Comparison of ENCODE assay signal across 8 mouse cellular contexts in the genomic region with DNA sequence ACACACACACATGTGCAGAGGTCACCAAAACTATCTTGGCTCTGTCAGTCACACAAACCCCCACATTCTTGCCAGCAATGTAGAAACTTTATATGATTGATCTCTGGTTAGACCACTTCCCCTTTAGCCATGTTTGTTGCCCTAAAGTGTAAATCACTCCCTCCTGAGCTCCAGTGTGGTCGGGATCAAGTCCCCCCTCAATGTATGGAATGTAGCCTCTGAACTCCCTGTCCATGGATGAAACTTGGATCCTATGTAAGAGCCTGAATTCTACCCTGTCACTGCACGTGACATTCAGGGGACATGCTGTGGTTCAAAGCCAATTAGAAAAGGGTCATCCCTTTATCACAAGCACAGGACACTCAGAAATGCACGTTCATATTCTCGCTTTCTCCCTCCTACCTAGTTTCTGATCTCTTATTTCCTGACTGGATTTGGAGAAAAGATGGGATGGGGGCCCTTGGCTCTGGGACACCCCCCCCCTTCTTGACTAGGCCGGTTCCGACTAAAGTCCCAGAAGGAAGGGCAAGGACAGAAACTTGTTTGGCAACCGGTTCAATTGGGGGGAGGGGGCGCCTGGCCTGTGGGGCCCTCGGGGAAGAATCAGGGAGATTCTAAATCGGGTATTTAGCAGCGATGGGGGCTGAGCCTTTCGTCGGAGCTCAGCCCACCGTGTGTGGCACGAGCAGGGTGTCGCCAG. TPM values are rescaled to one million over a fixed set of nuclear protein-coding genes. Genes with fewer than 3 reads are reported as not detected.
A peak's percentile ranks its signal among the peaks of the same experiment; 100 is the strongest.
DNase-seq lines count a peak whose midpoint lies in the region; ATAC-seq and TF ChIP-seq lines count a peak whose summit lies in the region.

No protein-coding gene starts in this region.

- H3K4me3 ChIP-seq in heart, embryonic 16.5 days (ENCODE audit: low read length): peak overlapping the region; percentile 49
- peak overlapping the region; percentile 78 for H3K4me3 ChIP-seq in bone marrow, adult 2 months (replicated peaks; ENCODE audit: control insufficient read depth, low read depth, low read length)
- H3K4me3 ChIP-seq in hindbrain, embryonic 16.5 days (ENCODE audit: low read length): peak overlapping the region; percentile 51
- peak overlapping the region; percentile 49 for H3K4me3 ChIP-seq in midbrain, embryonic 13.5 days (replicated peaks)

- H3K4me1 ChIP-seq in heart, embryonic 16.5 days (ENCODE audit: control insufficient read depth, insufficient read depth, low read length): peaks cover 16% of the 10 kb centered on the region
- H3K4me1 ChIP-seq in bone marrow, adult 2 months (ENCODE audit: control insufficient read depth, insufficient read depth, low read length): peaks cover 1% of the 10 kb centered on the region
- peaks cover 13% of the 10 kb centered on the region for H3K4me1 ChIP-seq in hindbrain, embryonic 16.5 days (ENCODE audit: control insufficient read depth, insufficient read depth, low read depth, low read length)
- H3K4me1 ChIP-seq in midbrain, embryonic 13.5 days (replicated peaks): peaks cover 18% of the 10 kb centered on the region

- H3K27me3 ChIP-seq in heart, embryonic 16.5 days (ENCODE audit: control insufficient read depth, insufficient read depth, low read length): peaks cover 17% of the 10 kb centered on the region
- peaks cover 2% of the 10 kb centered on the region; the same call in 1 of the 2 replicates for H3K27me3 ChIP-seq in hindbrain, embryonic 16.5 days (replicated peaks; ENCODE audit: control insufficient read depth, insufficient read depth, low read length)
- H3K27me3 ChIP-seq in midbrain, embryonic 13.5 days: peaks cover 39% of the 10 kb centered on the region

- DNase-seq in heart, adult 9 months (ENCODE audit: low spot score in 2 of 2): no peak
- DNase-seq in left cerebral cortex, adult 11 months (ENCODE audit: low spot score): no peak
- no peak for DNase-seq in right cerebral cortex, postnatal 14 days
- no peak for DNase-seq in kidney, adult 18-20 months

- peak overlapping the region; percentile 71 for H3K27ac ChIP-seq in heart, embryonic 16.5 days (ENCODE audit: low read length)
- peak overlapping the region; percentile 57 for H3K27ac ChIP-seq in bone marrow, adult 2 months (ENCODE audit: control insufficient read depth, insufficient read depth, low read depth, low read length, poor library complexity)
- peak overlapping the region; percentile 87 for H3K27ac ChIP-seq in hindbrain, embryonic 16.5 days (ENCODE audit: low read depth, low read length)
- peak overlapping the region; percentile 77 for H3K27ac ChIP-seq in midbrain, embryonic 13.5 days

- ATAC-seq in heart, embryonic 16.5 days (replicated peaks; ENCODE audit: extremely low read depth, insufficient read depth, low FRiP score): no peak
- ATAC-seq in hindbrain, embryonic 16.5 days: no peak
- ATAC-seq in midbrain, embryonic 13.5 days: no peak

- peaks cover 19% of the 10 kb centered on the region for H3K36me3 ChIP-seq in heart, embryonic 16.5 days (ENCODE audit: control insufficient read depth, insufficient read depth)
- H3K36me3 ChIP-seq in hindbrain, embryonic 16.5 days (ENCODE audit: control insufficient read depth, insufficient read depth, low read length): peaks cover 20% of the 10 kb centered on the region
- H3K36me3 ChIP-seq in midbrain, embryonic 13.5 days: peaks cover 35% of the 10 kb centered on the region

- peak overlapping the region; percentile 59 for H3K9ac ChIP-seq in heart, embryonic 16.5 days (ENCODE audit: low read length)
- H3K9ac ChIP-seq in hindbrain, embryonic 16.5 days (ENCODE audit: low read depth, low read length): peak overlapping the region; percentile 76
- peak overlapping the region; percentile 67 for H3K9ac ChIP-seq in midbrain, embryonic 13.5 days (replicated peaks)

- TF ChIP-seq CTCF in bone marrow, adult 2 months (IDR thresholded peaks at IDR 0.05; ENCODE audit: control insufficient read depth, insufficient read depth, low read length): no peak

- peak overlapping the region; percentile 68 for H3K4me2 ChIP-seq in heart, embryonic 16.5 days (ENCODE audit: low read depth, low read length)
- H3K4me2 ChIP-seq in hindbrain, embryonic 16.5 days (ENCODE audit: low read length): peak overlapping the region; percentile 98
- H3K4me2 ChIP-seq in midbrain, embryonic 13.5 days (replicated peaks): peak overlapping the region; percentile 90

- no peak for TF ChIP-seq POLR2A in bone marrow, adult 2 months (IDR thresholded peaks at IDR 0.05; ENCODE audit: borderline replicate concordance, control insufficient read depth, low read depth, low read length)

- peaks cover 12% of the 10 kb centered on the region for H3K9me3 ChIP-seq in heart, embryonic 16.5 days (replicated peaks; ENCODE audit: control insufficient read depth, low read length)
- H3K9me3 ChIP-seq in hindbrain, embryonic 16.5 days (ENCODE audit: control insufficient read depth, low read length): no peaks in the 10 kb centered on the region
- 0 out of 2 replicates have a peak, but pooled peaks cover 2% of the 10 kb centered on the region for H3K9me3 ChIP-seq in midbrain, embryonic 13.5 days

- WGBS in heart, embryonic 16.5 days: 10% methylated on average over 16 of the region's 16 CpGs
- WGBS in bone marrow, adult 2 months: 2% methylated on average over 16 of the region's 16 CpGs
- WGBS in hindbrain, embryonic 16.5 days: 7% methylated on average over 16 of the region's 16 CpGs
- WGBS in midbrain, embryonic 13.5 days: 10% methylated on average over 16 of the region's 16 CpGs

RNA-seq across cellular contexts. Expression of a gene that starts 17.7 kb away (rescaled TPM):
- 54.4 and 56.0 TPM in 2 replicates for polyA plus RNA-seq in heart, embryonic 16.5 days (2015; fragmentation: Nextera tagmentation; extraction: Ambion mirVana)
- 31.8 and 53.0 TPM in 2 replicates for polyA plus RNA-seq in bone marrow, adult 2 months (2011; ENCODE audit: insufficient read depth, insufficient read length, low replicate concordance, missing spikeins)
- 62.1 and 74.1 TPM in 2 replicates for polyA plus RNA-seq in hindbrain, embryonic 16.5 days (2015; fragmentation: Nextera tagmentation; extraction: Ambion mirVana)
- 51.1 and 51.3 TPM in 2 replicates for polyA plus RNA-seq in midbrain, embryonic 13.5 days (2015; fragmentation: Nextera tagmentation; extraction: Ambion mirVana)

RNA-seq across cellular contexts. Expression of a gene that starts 31.1 kb away (rescaled TPM):
- polyA plus RNA-seq in heart, embryonic 16.5 days (2015; fragmentation: Nextera tagmentation; extraction: Ambion mirVana): 3.9 and 4.4 TPM in 2 replicates
- 67.8 and 106 TPM in 2 replicates for polyA plus RNA-seq in bone marrow, adult 2 months (2011; ENCODE audit: insufficient read depth, insufficient read length, low replicate concordance, missing spikeins)
- 6.4 and 7.8 TPM in 2 replicates for polyA plus RNA-seq in hindbrain, embryonic 16.5 days (2015; fragmentation: Nextera tagmentation; extraction: Ambion mirVana)
- polyA plus RNA-seq in midbrain, embryonic 13.5 days (2015; fragmentation: Nextera tagmentation; extraction: Ambion mirVana): 4.4 and 7.5 TPM in 2 replicates

RNA-seq across cellular contexts. Expression of a gene that starts 36.6 kb away (rescaled TPM):
- polyA plus RNA-seq in heart, embryonic 16.5 days (2015; fragmentation: Nextera tagmentation; extraction: Ambion mirVana): 188 and 205 TPM in 2 replicates
- polyA plus RNA-seq in bone marrow, adult 2 months (2011; ENCODE audit: insufficient read depth, insufficient read length, low replicate concordance, missing spikeins): 111 and 147 TPM in 2 replicates
- polyA plus RNA-seq in hindbrain, embryonic 16.5 days (2015; fragmentation: Nextera tagmentation; extraction: Ambion mirVana): 220 and 237 TPM in 2 replicates
- 201 and 208 TPM in 2 replicates for polyA plus RNA-seq in midbrain, embryonic 13.5 days (2015; fragmentation: Nextera tagmentation; extraction: Ambion mirVana)

RNA-seq across cellular contexts. Expression of a gene that starts 43.0 kb away (rescaled TPM):
- 0.47 and 0.72 TPM in 2 replicates for polyA plus RNA-seq in heart, embryonic 16.5 days (2015; fragmentation: Nextera tagmentation; extraction: Ambion mirVana)
- 0.18 TPM in 1 of 2 replicates, not detected in the other for polyA plus RNA-seq in bone marrow, adult 2 months (2011; ENCODE audit: insufficient read depth, insufficient read length, low replicate concordance, missing spikeins)
- polyA plus RNA-seq in hindbrain, embryonic 16.5 days (2015; fragmentation: Nextera tagmentation; extraction: Ambion mirVana): 22.4 and 23.1 TPM in 2 replicates
- 17.1 and 18.5 TPM in 2 replicates for polyA plus RNA-seq in midbrain, embryonic 13.5 days (2015; fragmentation: Nextera tagmentation; extraction: Ambion mirVana)

RNA-seq across cellular contexts. Expression of a gene that starts 47.5 kb away (rescaled TPM):
- polyA plus RNA-seq in heart, embryonic 16.5 days (2015; fragmentation: Nextera tagmentation; extraction: Ambion mirVana): 9.9 and 11.3 TPM in 2 replicates
- 7.5 and 15.6 TPM in 2 replicates for polyA plus RNA-seq in bone marrow, adult 2 months (2011; ENCODE audit: insufficient read depth, insufficient read length, low replicate concordance, missing spikeins)
- 7.3 and 8.1 TPM in 2 replicates for polyA plus RNA-seq in hindbrain, embryonic 16.5 days (2015; fragmentation: Nextera tagmentation; extraction: Ambion mirVana)
- 2.5 and 2.7 TPM in 2 replicates for polyA plus RNA-seq in midbrain, embryonic 13.5 days (2015; fragmentation: Nextera tagmentation; extraction: Ambion mirVana)
